Mouse (Mus musculus): ENCODE measurements around the gene Dnajc16. TPM values are rescaled to one million over a fixed set of nuclear protein-coding genes. Genes with fewer than 3 reads are reported as not detected.

The Dnajc16 gene
- polyA plus RNA-seq, 1 experiment from 2014 or later = 3.3 TPM

DNA sequence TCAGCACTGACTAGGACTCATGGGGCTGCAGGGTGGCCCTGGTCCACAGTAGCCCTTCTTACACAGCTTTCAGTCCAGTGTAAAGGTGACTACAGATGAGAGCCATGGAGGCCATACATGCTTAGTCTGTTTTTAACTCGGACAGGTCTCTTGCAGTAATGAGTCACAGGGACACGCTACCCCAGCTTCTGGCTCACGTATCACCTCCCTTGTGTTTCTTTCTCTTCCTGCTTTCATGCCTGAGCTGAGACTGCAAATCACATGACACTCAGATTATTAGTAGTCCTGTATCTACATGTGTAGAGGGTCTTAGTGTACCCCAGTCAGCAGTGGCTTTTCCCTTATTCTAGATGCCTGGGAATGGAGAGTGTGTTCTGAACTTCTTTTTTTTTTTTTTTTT, 25.7 kb downstream of the Dnajc16 start:
- H3K36me3 ChIP-seq (ENCODE audit: control insufficient read depth, insufficient read depth) = peaks cover 69% of the 10 kb centered on the region
- no peak overlapping the region for H3K9ac ChIP-seq (ENCODE audit: low read depth, low read length)
- H3K4me3 ChIP-seq (ENCODE audit: low read depth, low read length) = no peak overlapping the region
- no peak overlapping the region for H3K27ac ChIP-seq (ENCODE audit: low read depth, low read length)
- H3K4me1 ChIP-seq (replicated peaks; ENCODE audit: control insufficient read depth, insufficient read depth, low read length) = no peaks in the 10 kb centered on the region
- H3K4me2 ChIP-seq (replicated peaks; ENCODE audit: low read depth) = no peak overlapping the region
- no peaks in the 10 kb centered on the region for H3K9me3 ChIP-seq (ENCODE audit: control insufficient read depth)
- WGBS = 90% methylated on average over 3 of the region's 3 CpGs
- TF ChIP-seq CTCF (IDR thresholded peaks at IDR 0.05; ENCODE audit: low read depth) = no peak
- no peak for ATAC-seq
- H3K27me3 ChIP-seq (replicated peaks; ENCODE audit: control insufficient read depth, insufficient read depth, low read length) = no peaks in the 10 kb centered on the region

- no peak overlapping the region; the same call in 1 of the 2 replicates for H3K27ac ChIP-seq (ENCODE audit: low read depth, low read length)
- no peak for ATAC-seq
- 82% methylated on average over 12 of the region's 12 CpGs for WGBS
- no peak overlapping the region for H3K9ac ChIP-seq (ENCODE audit: low read depth, low read length)
- no peaks in the 10 kb centered on the region for H3K27me3 ChIP-seq (replicated peaks; ENCODE audit: control insufficient read depth, insufficient read depth, low read length)
- no peaks in the 10 kb centered on the region for H3K4me1 ChIP-seq (replicated peaks; ENCODE audit: control insufficient read depth, insufficient read depth, low read length)
- H3K9me3 ChIP-seq (ENCODE audit: control insufficient read depth) = no peaks in the 10 kb centered on the region
- H3K36me3 ChIP-seq (ENCODE audit: control insufficient read depth, insufficient read depth) = peaks cover 63% of the 10 kb centered on the region
- no peak overlapping the region for H3K4me2 ChIP-seq (replicated peaks; ENCODE audit: low read depth)
- TF ChIP-seq CTCF (IDR thresholded peaks at IDR 0.05; ENCODE audit: low read depth) = no peak
- no peak overlapping the region for H3K4me3 ChIP-seq (ENCODE audit: low read depth, low read length)
These were observed 27.3 kb downstream of the Dnajc16 start for GRCm38 (mm10) chr4:141763476-141763875.

DNA sequence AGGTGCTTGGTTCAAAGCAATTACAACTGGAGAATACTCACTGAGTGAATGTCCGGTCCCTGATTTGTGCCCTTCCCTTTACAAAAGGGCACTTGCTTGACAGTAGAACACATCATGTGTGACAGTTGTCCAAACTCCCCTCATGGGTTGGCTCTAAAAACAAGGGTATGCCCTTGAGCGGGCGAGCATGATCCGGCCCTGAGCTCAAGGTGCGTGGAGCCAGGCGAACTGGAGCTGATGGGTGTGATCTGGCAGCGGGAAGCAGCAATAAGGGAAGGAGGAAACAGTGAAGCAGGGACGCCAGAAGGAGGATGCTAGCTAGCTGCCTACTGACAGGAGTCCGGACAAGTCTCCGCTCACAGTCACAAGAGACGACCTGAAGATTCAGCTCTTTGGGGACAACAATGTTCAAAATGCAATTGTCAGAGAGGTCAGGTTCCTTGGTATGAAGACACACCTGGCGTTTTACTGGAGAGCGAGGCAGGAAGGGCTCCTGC, 28.6 kb downstream of the Dnajc16 start:
- Histone ChIP-seq H3K4me3 (ENCODE audit: low read depth, low read length) (no peak overlapping the region), H3K36me3 (ENCODE audit: control insufficient read depth, insufficient read depth) (peaks cover 58% of the 10 kb centered on the region), H3K4me2 (replicated peaks; ENCODE audit: low read depth) (no peak overlapping the region), H3K9me3 (ENCODE audit: control insufficient read depth) (no peaks in the 10 kb centered on the region), H3K4me1 (replicated peaks; ENCODE audit: control insufficient read depth, insufficient read depth, low read length) (no peaks in the 10 kb centered on the region), H3K27ac (ENCODE audit: low read depth, low read length) (no peak overlapping the region), H3K9ac (ENCODE audit: low read depth, low read length) (no peak overlapping the region), H3K27me3 (replicated peaks; ENCODE audit: control insufficient read depth, insufficient read depth, low read length) (no peaks in the 10 kb centered on the region)
- 91% methylated on average over 13 of the region's 13 CpGs for WGBS
- no peak for ATAC-seq
- TF ChIP-seq CTCF (IDR thresholded peaks at IDR 0.05; ENCODE audit: low read depth) = no peak

DNA sequence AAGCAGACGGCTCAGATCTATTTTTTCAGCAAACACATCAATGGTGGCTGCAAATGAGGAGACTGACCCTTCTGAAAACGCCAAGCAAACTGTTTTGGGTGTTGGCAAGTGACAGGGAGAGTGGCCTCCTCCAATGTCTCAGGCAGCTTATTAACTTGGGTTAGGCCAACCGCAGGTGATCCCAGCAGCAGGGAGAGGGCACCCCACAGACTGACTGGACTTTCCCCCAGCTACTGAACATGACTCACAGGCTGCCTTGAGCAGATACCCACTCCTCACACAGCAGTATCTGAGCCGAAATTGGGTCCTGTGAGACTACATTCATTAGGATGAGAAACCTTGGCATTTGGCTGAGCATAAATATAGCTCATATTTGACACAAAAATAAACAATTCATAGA, 29.8 kb downstream of the Dnajc16 start:
- H3K4me2 ChIP-seq (replicated peaks; ENCODE audit: low read depth) = no peak overlapping the region
- H3K9me3 ChIP-seq (ENCODE audit: control insufficient read depth) = no peaks in the 10 kb centered on the region
- H3K4me3 ChIP-seq (ENCODE audit: low read depth, low read length) = no peak overlapping the region
- H3K27ac ChIP-seq (ENCODE audit: low read depth, low read length) = no peak overlapping the region
- no peaks in the 10 kb centered on the region for H3K27me3 ChIP-seq (replicated peaks; ENCODE audit: control insufficient read depth, insufficient read depth, low read length)
- ATAC-seq = no peak
- H3K36me3 ChIP-seq (ENCODE audit: control insufficient read depth, insufficient read depth) = peaks cover 53% of the 10 kb centered on the region
- no peak for TF ChIP-seq CTCF (IDR thresholded peaks at IDR 0.05; ENCODE audit: low read depth)
- 51% methylated on average over 4 of the region's 4 CpGs for WGBS
- H3K4me1 ChIP-seq (replicated peaks; ENCODE audit: control insufficient read depth, insufficient read depth, low read length) = no peaks in the 10 kb centered on the region
- H3K9ac ChIP-seq (ENCODE audit: low read depth, low read length) = no peak overlapping the region

DNA sequence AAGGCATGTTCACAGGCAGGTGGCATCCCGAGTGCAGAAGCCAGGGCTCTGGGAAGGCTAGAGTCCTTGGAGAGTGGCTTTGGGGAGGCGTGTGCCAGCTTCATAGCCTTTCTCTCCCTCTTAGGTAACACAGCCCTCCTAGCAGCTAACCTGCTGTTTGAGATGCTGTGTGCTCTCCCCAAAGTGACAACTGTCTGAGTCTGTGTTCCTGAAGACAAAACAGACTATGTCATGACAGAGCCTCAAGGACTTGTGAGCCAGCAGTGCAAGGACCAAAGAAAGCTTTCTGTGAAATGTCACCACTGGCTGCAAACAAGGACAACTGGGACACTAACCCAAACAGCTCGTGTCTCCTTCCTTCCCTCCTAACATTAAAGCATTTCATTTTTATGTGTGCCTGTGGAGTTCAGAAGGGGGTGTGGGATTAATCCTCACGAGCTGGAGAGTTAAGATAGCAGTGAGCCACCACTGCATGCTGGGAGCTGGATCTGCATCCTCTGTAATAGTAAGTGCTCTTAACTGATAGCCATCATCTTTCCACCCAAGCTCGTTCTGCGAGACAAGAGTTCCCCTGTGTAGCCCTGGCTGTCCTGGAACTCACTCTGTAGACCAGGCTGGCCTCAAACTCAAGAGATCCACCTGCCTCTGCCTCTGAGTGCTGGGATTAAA, 31.7 kb downstream of the Dnajc16 start:
- Histone ChIP-seq H3K4me1 (replicated peaks; ENCODE audit: control insufficient read depth, insufficient read depth, low read length) (no peaks in the 10 kb centered on the region), H3K4me2 (replicated peaks; ENCODE audit: low read depth) (no peak overlapping the region), H3K36me3 (ENCODE audit: control insufficient read depth, insufficient read depth) (peaks cover 38% of the 10 kb centered on the region), H3K27me3 (replicated peaks; ENCODE audit: control insufficient read depth, insufficient read depth, low read length) (no peaks in the 10 kb centered on the region), H3K9ac (ENCODE audit: low read depth, low read length) (no peak overlapping the region), H3K4me3 (ENCODE audit: low read depth, low read length) (no peak overlapping the region), H3K27ac (ENCODE audit: low read depth, low read length) (no peak overlapping the region), H3K9me3 (ENCODE audit: control insufficient read depth) (no peaks in the 10 kb centered on the region)
- 60% methylated on average over 6 of the region's 6 CpGs for WGBS
- TF ChIP-seq CTCF (IDR thresholded peaks at IDR 0.05; ENCODE audit: low read depth) = no peak
- no peak for ATAC-seq

GRCm38 (mm10) chr4:141757124-141757523, 33.6 kb downstream of the Dnajc16 start:
- H3K4me1 ChIP-seq (replicated peaks; ENCODE audit: control insufficient read depth, insufficient read depth, low read length) = no peaks in the 10 kb centered on the region
- no peaks in the 10 kb centered on the region for H3K9me3 ChIP-seq (ENCODE audit: control insufficient read depth)
- no peak overlapping the region for H3K27ac ChIP-seq (ENCODE audit: low read depth, low read length)
- H3K4me3 ChIP-seq (ENCODE audit: low read depth, low read length) = no peak overlapping the region
- H3K36me3 ChIP-seq (ENCODE audit: control insufficient read depth, insufficient read depth) = peaks cover 20% of the 10 kb centered on the region
- no peak overlapping the region for H3K9ac ChIP-seq (ENCODE audit: low read depth, low read length)
- no peak overlapping the region for H3K4me2 ChIP-seq (replicated peaks; ENCODE audit: low read depth)
- 89% methylated on average over 3 of the region's 3 CpGs for WGBS
- H3K27me3 ChIP-seq (replicated peaks; ENCODE audit: control insufficient read depth, insufficient read depth, low read length) = no peaks in the 10 kb centered on the region
- no peak for TF ChIP-seq CTCF (IDR thresholded peaks at IDR 0.05; ENCODE audit: low read depth)
- ATAC-seq = no peak
